In the genomic region with DNA sequence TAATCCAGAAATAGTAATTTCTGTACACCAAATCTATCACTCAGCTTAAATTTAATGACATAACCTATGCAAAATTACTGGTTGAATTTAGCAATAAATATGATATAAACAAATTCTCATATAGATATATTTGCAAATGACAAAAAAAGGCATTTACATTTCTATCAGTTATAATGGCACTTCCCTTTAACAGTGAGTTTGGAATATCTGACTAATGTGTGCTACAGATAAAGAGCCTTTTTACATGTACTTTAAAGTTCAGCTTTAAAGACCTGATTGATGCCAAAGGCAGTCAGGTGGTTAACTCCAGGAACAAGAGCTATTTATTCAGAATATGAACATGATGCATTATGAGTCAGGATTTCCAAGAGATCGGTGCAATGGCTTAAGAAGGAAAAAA, we compare ENCODE assay signal across 22 mouse cellular contexts.
DNase-seq lines count a peak whose midpoint lies in the region; ATAC-seq and TF ChIP-seq lines count a peak whose summit lies in the region.
"Had no signal": no experiment of that assay in that cellular context is flagged by ENCODE, and none has a peak within 500 bp of the region (broad histone marks: within the 10 kb centered on the region; RNA-seq: fewer than 3 reads in every experiment).

No protein-coding gene starts in this region.

- H3K27ac ChIP-seq in MEL (ENCODE audit: control insufficient read depth, low read depth, low read length) = no peak overlapping the region

- H3K4me1 ChIP-seq in MEL (ENCODE audit: control insufficient read depth in 1 of 2, insufficient read depth in 2 of 2, low read length in 2 of 2) = no peaks in the 10 kb centered on the region; a peak in 2 of 4 replicates

- H3K9ac ChIP-seq in MEL (ENCODE audit: control insufficient read depth, low read depth, low read length, poor library complexity, severe bottlenecking) = no peak overlapping the region

- TF ChIP-seq CTCF in MEL (IDR thresholded peaks at IDR 0.05 in 2 of 3, conservative IDR thresholded peaks at IDR 0.05 in 1 of 3; ENCODE audit: control insufficient read depth in 1 of 3, insufficient read depth in 1 of 3, low read depth in 2 of 3, low read length in 3 of 3, poor library complexity in 1 of 3, severe bottlenecking in 1 of 3) = no peak

- TF ChIP-seq EP300 in MEL (IDR thresholded peaks at IDR 0.05; ENCODE audit: low read depth in 1 of 2, low read length in 2 of 2) = peak; percentile 66 to 67

- H3K36me3 ChIP-seq in MEL (ENCODE audit: control insufficient read depth in 1 of 2, insufficient read depth in 2 of 2, low read length in 2 of 2) = peaks cover 0 to 6% of the 10 kb centered on the region in 2 experiments; a peak in 2 of 4 replicates
- H3K36me3 ChIP-seq: G1E had no signal

- TF ChIP-seq POLR2A in MEL (IDR thresholded peaks at IDR 0.05; ENCODE audit: control insufficient read depth in 1 of 2, insufficient read depth in 1 of 2, low read depth in 1 of 2, low read length in 2 of 2, poor library complexity in 1 of 2) = no peak

- H3K4me3 ChIP-seq in MEL (ENCODE audit: control insufficient read depth in 1 of 2, insufficient read depth in 1 of 2, low read depth in 2 of 2, low read length in 2 of 2) = no peak overlapping the region

- no peaks in the 10 kb centered on the region for H3K9me3 ChIP-seq in MEL (replicated peaks; ENCODE audit: insufficient read depth, low read length)
- H3K9me3 ChIP-seq: G1E had no signal

- no peak for TF ChIP-seq RAD21 in MEL (IDR thresholded peaks at IDR 0.05; ENCODE audit: low read depth, low read length)

- no peaks in the 10 kb centered on the region for H3K79me2 ChIP-seq in MEL (ENCODE audit: control insufficient read depth, insufficient read depth, low read length, poor library complexity)

- no peaks in the 10 kb centered on the region for H3K27me3 ChIP-seq in MEL (ENCODE audit: control insufficient read depth in 1 of 2, insufficient read depth in 2 of 2, low read length in 2 of 2)
- H3K27me3 ChIP-seq: CH12.LX, Patski had no signal

- no peak for ATAC-seq in cerebellum, adult (ENCODE audit: insufficient number of reproducible peaks, low FRiP score, low TSS enrichment)
- ATAC-seq: activated CD4-positive, CD25-positive, alpha-beta regulatory T cell, adult 4 months; CD4-positive, CD25-positive, alpha-beta regulatory T cell, adult 4 months; Patski had no signal

- DNase-seq in MEL (ENCODE audit: low read depth, low spot score) = peak; percentile 45
- peak; percentile 2 for DNase-seq in brain, adult 2 months (ENCODE audit: low read depth, low spot score)
- no peak for DNase-seq in lung, postnatal 14 days
- DNase-seq: adrenal gland, adult 2 months; adrenal gland, adult 8-10 months; adrenal gland, postnatal 10 days; adrenal gland, postnatal 14 days; adrenal gland, postnatal 25 days; adrenal gland, postnatal 36 days; B cell, adult 2 months; cerebellum, adult 11 months; cerebellum, adult 11-12 months; cerebellum, adult 18-20 months; cerebellum, adult 2 months; cerebellum, adult 8-10 months; cerebellum, adult 9-10 months had no signal

TF ChIP-seq in MEL, 35 proteins besides CTCF, POLR2A, EP300 and RAD21:
- TF ChIP-seq ETS1 (IDR thresholded peaks at IDR 0.05; ENCODE audit: low read depth, low read length) (0 out of 2 replicates have a peak, but pooled peaks have one; percentile 17), MYC (IDR thresholded peaks at IDR 0.05; ENCODE audit: low read depth, low read length) (no peak), USF1 (IDR thresholded peaks at IDR 0.05; ENCODE audit: low read depth, low read length) (peak; percentile 26; the same call in 1 of the 2 replicates), ZMIZ1 (IDR thresholded peaks at IDR 0.05; ENCODE audit: low read depth, low read length) (no peak), ZNF384 (IDR thresholded peaks at IDR 0.05; ENCODE audit: low read depth, low read length) (no peak), HCFC1 (IDR thresholded peaks at IDR 0.05; ENCODE audit: low read depth, low read length) (no peak), GATA1 (IDR thresholded peaks at IDR 0.05; ENCODE audit: low read depth, low read length) (peak; percentile 54; the same call in 1 of the 2 replicates), TCF12 (IDR thresholded peaks at IDR 0.05; ENCODE audit: low read depth, low read length) (peak; percentile 50; the same call in 1 of the 2 replicates), NELFE (IDR thresholded peaks at IDR 0.05; ENCODE audit: low read depth, low read length) (no peak), MEF2A (IDR thresholded peaks at IDR 0.05; ENCODE audit: extremely low read depth, insufficient replicate concordance, low read depth, low read length, poor library complexity, severe bottlenecking) (no peak), MYB (IDR thresholded peaks at IDR 0.05; ENCODE audit: low read depth, low read length) (no peak)
